Mouse (Mus musculus) retina, postnatal 1 day (tissue): ENCODE measurements around the gene Tacc3.

ENCODE experiments used
- DNase-seq: peaks from one replicate; pipeline ENCODE4 v3.0.0-alpha.2; 2012

The Tacc3 gene

DNA sequence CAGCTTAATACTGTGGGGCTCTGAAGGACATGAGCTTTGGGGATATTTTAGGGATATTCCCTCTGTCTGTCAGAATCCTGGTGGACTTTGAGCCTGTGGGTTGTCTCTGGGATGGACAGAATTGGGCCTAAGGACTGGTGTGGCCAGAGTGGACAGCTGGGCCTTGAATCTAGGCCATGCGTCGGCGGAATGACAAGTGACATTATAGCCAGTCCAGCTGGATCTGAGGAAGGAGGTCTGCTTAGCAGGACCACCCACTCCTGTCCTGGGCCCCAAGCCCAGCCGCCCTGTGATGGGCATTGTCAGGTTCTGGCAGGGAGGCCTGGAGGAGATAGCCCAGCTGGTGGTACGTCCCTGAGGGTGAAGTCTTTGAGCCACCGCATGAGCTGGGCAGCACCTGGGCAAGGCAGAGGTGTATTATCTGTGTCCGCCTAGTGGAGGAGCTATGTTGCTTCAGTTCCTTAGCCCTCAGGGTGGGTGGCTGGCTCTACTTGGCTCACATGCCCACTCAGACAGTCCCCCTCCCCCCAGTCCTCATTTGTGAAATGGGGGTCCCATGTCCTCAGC, 68.2 kb downstream of the Tacc3 start:
- peak; percentile 59 for DNase-seq

DNA sequence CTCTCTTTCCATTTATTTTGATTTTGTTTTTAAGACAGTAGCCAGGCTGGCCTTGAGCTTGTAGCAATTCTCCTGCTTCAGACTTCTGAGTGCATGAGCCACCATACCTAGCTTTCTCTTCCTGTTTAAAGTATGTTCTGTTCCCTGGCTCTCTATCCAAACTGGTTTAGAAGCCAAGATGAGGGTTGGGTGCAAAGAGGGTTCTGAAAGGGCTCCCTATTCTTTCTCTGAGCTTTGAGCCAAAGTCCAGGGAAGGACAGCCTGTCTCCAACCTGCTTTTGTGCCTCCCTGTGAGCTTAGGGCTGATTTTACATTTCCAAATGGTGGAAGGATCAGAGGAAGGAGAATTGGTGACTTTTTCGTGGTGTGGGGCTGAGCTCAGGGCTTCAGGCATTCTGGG, 69.0 kb downstream of the Tacc3 start:
- DNase-seq: no peak
